Mouse (Mus musculus): ENCODE results near the gene Spred2.

DNA sequence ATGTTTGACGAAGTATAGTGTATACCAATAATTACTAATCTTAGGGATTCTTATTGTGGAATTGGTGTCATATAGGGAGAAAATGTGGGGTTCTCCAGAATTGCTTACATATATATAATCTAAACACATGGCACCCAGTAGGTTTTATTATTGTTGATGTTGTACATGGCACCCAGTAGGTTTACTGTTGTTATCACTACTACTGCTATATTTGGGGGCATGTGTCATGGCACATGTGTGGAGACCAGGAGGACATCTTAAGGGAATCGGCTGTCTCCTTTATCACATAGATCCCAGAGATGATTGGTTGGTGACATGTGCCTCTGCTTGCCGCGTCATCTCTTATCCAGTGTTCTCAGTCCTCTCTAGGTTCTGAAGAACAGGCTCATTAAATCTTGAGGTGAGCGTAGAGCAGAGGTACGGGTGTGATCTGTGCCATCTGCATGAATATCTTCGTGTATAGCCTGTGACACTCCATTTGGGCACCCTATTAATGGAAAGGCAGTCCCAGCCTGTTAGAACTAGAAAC lies 70.2 kb downstream of the Spred2 start:
- TF ChIP-seq CTCF (IDR thresholded peaks at IDR 0.05; ENCODE audit: low read depth, low read length) = no peak
- TF ChIP-seq GATA1 (IDR thresholded peaks at IDR 0.05; ENCODE audit: borderline replicate concordance, low read length) = no peak
- no peak for TF ChIP-seq POLR2AphosphoS5 (IDR thresholded peaks at IDR 0.05; ENCODE audit: insufficient replicate concordance, low read depth, low read length)
- no peak for TF ChIP-seq GATA2 (IDR thresholded peaks at IDR 0.05; ENCODE audit: borderline replicate concordance, low read depth, low read length)
- no peak for TF ChIP-seq TAL1 (conservative IDR thresholded peaks at IDR 0.05; ENCODE audit: low read depth, low read length)

All from G1E (cell line).